Mouse (Mus musculus): ENCODE measurements around the gene Asb6.

DNA sequence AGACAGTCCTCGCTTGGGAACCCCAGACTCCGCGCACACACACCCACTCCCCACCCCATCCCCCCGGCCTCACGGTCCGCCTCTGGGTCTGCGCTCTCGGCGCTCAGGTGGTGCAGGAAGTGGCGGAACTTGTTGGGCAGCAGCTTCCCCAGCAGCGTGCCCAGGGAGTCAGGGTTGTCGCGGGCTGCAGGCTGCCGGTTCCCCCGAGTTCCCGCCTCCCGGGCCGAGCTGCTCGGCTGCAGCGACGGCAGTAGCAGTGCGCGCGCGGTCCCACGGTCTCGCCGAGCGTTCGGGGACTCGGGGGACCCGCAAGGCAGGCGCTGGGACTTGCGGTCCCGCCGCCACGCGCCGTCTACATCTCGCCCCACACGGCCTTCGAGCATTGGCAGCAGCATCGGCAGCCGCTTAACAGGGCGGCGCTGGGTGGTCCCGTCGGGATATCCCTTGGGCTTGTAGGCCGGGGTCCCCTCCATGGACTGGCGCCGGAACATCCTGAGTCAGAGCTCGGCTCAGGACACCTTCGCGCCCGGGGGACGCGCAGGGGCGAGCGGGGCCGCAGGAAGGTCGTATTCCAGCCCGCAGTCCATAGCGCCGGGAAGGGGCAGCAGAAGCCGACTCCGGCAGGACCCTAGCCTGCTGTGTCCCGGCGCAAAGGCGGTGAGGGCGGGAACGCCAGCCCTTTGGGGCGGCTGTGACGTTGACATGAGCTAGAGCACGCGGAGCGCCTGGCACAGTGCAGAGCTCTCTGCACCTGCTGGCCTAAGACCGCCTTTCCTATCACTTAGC is 28.9 kb downstream of the Asb6 start:
- no peak for TF ChIP-seq CTCF (IDR thresholded peaks at IDR 0.05)
- TF ChIP-seq EP300 (IDR thresholded peaks at IDR 0.05) = no peak

Data from lung, postnatal 0 days (tissue).